Mouse (Mus musculus): ENCODE results near the gene Gak. TPM values are rescaled to one million over a fixed set of nuclear protein-coding genes. Genes with fewer than 3 reads are reported as not detected.
A peak's percentile ranks its signal among the peaks of the same experiment; 100 is the strongest.

The Gak gene
- polyA plus RNA-seq, 1 experiment from 2014 or later: 55.9 TPM

DNA sequence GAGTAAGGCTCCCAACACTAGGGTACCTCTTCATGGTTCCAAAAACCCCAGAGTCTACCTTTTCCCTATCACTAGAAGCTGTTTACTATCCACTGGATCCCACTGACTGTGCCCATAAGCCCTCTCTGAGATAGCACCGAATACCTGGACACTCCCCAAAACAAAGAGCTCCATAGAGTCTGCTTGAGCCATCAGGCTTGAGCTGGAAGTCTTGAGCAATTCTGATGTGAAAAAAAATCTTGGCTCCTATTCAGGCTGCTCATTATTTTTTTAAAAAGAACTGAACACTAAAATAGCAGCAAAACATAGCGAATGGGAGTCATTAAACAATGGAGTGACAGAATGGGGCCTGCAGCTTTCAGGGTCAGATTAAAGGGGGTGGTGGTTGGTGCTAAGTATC, 62.5 kb downstream of the Gak start:
- WGBS: 97% methylated on average over 2 of the region's 2 CpGs

DNA sequence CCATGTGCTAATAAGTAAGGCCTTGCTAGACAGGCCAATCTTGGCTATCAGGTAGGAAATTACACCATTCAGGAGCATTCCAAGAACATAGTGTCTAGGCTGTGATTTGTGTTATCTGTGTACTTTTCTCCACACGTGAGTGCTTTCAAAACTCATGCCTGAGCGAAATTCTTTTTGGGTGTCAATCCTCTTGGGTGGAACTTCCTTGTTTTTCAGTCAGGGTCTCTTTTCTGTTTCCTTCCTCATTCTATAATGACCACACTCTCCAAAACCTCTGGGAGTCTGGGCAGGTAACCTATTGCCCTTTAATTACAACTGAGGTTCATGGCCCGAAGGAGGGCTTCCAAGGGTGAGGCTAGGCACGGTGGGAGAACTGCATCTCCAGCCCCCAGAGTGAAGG, 63.0 kb downstream of the Gak start:
- no peak for ATAC-seq
- Histone ChIP-seq H3K27me3 (ENCODE audit: control insufficient read depth, insufficient read depth, low read depth, low read length) (no peaks in the 10 kb centered on the region), H3K36me3 (ENCODE audit: control insufficient read depth, insufficient read depth, low read length) (peaks cover 35% of the 10 kb centered on the region), H3K4me1 (ENCODE audit: control insufficient read depth, insufficient read depth, low read length) (no peaks in the 10 kb centered on the region), H3K4me2 (ENCODE audit: low read length) (no peak overlapping the region), H3K4me3 (ENCODE audit: low read depth, low read length) (no peak overlapping the region), H3K27ac (ENCODE audit: low read length) (no peak overlapping the region), H3K9ac (ENCODE audit: low read depth, low read length) (no peak overlapping the region), H3K9me3 (replicated peaks; ENCODE audit: control insufficient read depth, low read length, poor library complexity, severe bottlenecking) (no peaks in the 10 kb centered on the region)
- WGBS: 93% methylated on average over 4 of the region's 4 CpGs

More for the DNA sequence above, 62.5 kb downstream of the Gak start:
- Histone ChIP-seq H3K4me1 (ENCODE audit: control insufficient read depth, insufficient read depth, low read length) (no peaks in the 10 kb centered on the region), H3K36me3 (ENCODE audit: control insufficient read depth, insufficient read depth, low read length) (peaks cover 40% of the 10 kb centered on the region), H3K4me2 (ENCODE audit: low read length) (no peak overlapping the region), H3K9me3 (replicated peaks; ENCODE audit: control insufficient read depth, low read length, poor library complexity, severe bottlenecking) (no peaks in the 10 kb centered on the region), H3K27ac (ENCODE audit: low read length) (no peak overlapping the region), H3K9ac (ENCODE audit: low read depth, low read length) (no peak overlapping the region), H3K4me3 (ENCODE audit: low read depth, low read length) (no peak overlapping the region), H3K27me3 (ENCODE audit: control insufficient read depth, insufficient read depth, low read depth, low read length) (no peaks in the 10 kb centered on the region)
- ATAC-seq: no peak

DNA sequence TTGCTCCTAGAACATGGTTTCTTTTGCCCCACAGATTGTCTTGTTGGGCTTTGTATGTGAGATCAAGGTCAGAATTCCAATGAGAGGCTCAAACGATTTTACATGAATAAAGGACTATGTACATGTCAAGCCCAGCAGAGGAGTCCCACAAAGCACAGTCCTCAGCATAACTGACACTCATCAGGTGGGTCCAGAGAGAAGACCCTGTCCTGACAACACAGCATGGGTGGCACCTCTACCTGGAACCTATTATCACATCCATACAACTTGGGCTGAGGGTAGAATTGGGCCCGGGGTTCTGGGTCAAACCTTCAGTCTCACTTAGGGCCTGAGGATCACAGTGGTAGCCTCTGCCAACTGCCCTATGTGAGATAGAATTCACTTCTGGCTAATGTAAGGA, 64.2 kb downstream of the Gak start:
- Histone ChIP-seq H3K4me2 (ENCODE audit: low read length) (no peak overlapping the region), H3K4me3 (ENCODE audit: low read depth, low read length) (no peak overlapping the region), H3K36me3 (ENCODE audit: control insufficient read depth, insufficient read depth, low read length) (peaks cover 30% of the 10 kb centered on the region), H3K9me3 (replicated peaks; ENCODE audit: control insufficient read depth, low read length, poor library complexity, severe bottlenecking) (no peaks in the 10 kb centered on the region), H3K27me3 (ENCODE audit: control insufficient read depth, insufficient read depth, low read depth, low read length) (no peaks in the 10 kb centered on the region), H3K9ac (ENCODE audit: low read depth, low read length) (no peak overlapping the region), H3K4me1 (ENCODE audit: control insufficient read depth, insufficient read depth, low read length) (no peaks in the 10 kb centered on the region), H3K27ac (ENCODE audit: low read length) (no peak overlapping the region)
- 99% methylated on average over 2 of the region's 2 CpGs for WGBS
- no peak for ATAC-seq

DNA sequence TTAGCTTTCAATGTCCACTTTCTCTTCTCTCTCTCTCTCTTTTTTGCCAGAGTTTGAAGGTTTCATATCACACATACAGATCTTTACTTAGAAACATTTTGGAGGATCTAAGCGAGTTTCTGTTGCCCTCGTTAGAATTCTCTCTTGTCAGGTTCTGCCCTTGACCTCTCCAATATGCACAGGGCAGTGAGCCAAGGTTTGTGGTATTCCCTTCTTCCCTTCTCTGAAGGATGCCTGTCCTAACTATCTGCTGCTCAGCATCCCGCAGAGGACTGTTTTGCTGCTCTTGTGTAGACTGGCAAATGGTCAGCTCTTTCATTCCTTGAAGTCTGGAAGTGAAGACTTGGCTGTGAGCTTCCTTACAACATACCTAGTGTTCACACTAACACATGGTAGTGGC, 65.2 kb downstream of the Gak start:
- Histone ChIP-seq H3K36me3 (ENCODE audit: control insufficient read depth, insufficient read depth, low read length) (peaks cover 20% of the 10 kb centered on the region), H3K9me3 (replicated peaks; ENCODE audit: control insufficient read depth, low read length, poor library complexity, severe bottlenecking) (no peaks in the 10 kb centered on the region), H3K9ac (ENCODE audit: low read depth, low read length) (no peak overlapping the region), H3K4me3 (ENCODE audit: low read depth, low read length) (no peak overlapping the region), H3K4me2 (ENCODE audit: low read length) (no peak overlapping the region), H3K27me3 (ENCODE audit: control insufficient read depth, insufficient read depth, low read depth, low read length) (no peaks in the 10 kb centered on the region), H3K27ac (ENCODE audit: low read length) (no peak overlapping the region), H3K4me1 (ENCODE audit: control insufficient read depth, insufficient read depth, low read length) (no peaks in the 10 kb centered on the region)
- ATAC-seq: no peak
- 89% methylated on average over 3 of the region's 3 CpGs for WGBS

DNA sequence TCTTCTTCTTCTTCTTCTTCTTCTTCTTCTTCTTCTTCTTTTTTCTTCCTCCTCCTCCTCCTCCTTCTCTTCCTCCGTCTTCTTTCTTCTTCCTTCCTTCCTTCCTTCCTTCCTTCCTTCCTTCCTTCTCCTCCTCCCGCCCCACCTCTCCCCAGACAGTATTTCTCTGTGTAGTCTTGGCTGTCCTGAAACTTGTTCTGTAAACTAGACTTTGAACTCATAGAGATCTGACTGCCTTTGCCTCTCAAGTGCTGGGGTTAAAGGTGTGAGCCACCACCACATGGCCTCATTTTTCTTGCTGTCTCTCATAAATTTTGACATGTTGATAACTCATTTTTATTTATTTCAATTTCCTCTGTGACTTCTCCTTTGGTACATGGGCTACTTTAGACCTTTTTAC, 67.1 kb downstream of the Gak start:
- WGBS: 88% methylated on average over 2 of the region's 2 CpGs
- Histone ChIP-seq H3K27ac (ENCODE audit: low read length) (no peak overlapping the region), H3K4me3 (ENCODE audit: low read depth, low read length) (no peak overlapping the region), H3K9me3 (replicated peaks; ENCODE audit: control insufficient read depth, low read length, poor library complexity, severe bottlenecking) (no peaks in the 10 kb centered on the region), H3K27me3 (ENCODE audit: control insufficient read depth, insufficient read depth, low read depth, low read length) (no peaks in the 10 kb centered on the region), H3K9ac (ENCODE audit: low read depth, low read length) (no peak overlapping the region), H3K4me1 (ENCODE audit: control insufficient read depth, insufficient read depth, low read length) (no peaks in the 10 kb centered on the region), H3K4me2 (ENCODE audit: low read length) (no peak overlapping the region), H3K36me3 (ENCODE audit: control insufficient read depth, insufficient read depth, low read length) (peaks cover 2% of the 10 kb centered on the region; the same call in 1 of the 2 replicates)
- no peak for ATAC-seq

DNA sequence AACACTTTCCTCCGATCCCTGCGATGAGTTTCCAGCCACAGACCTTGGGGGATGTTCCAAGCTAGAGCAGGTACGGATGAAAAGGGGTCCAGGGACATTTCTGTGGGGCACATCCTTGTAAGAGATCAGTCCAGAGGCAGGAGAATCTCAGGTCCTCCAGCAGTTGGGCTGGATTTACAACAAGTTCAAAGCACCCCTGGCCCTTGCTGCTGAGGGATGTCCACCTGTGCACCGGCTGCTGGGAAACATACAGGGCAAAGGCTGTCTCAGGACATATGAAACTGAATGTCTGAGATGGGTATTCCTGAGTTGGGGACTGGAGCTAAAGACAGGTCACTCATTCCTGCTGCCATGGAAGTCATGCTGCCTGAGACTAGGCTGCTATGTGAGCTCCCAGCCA, 72.6 kb downstream of the Gak start:
- Histone ChIP-seq H3K9me3 (replicated peaks; ENCODE audit: control insufficient read depth, low read length, poor library complexity, severe bottlenecking) (no peaks in the 10 kb centered on the region), H3K9ac (ENCODE audit: low read depth, low read length) (no peak overlapping the region), H3K4me3 (ENCODE audit: low read depth, low read length) (no peak overlapping the region), H3K4me1 (ENCODE audit: control insufficient read depth, insufficient read depth, low read length) (no peaks in the 10 kb centered on the region), H3K27me3 (ENCODE audit: control insufficient read depth, insufficient read depth, low read depth, low read length) (no peaks in the 10 kb centered on the region), H3K36me3 (ENCODE audit: control insufficient read depth, insufficient read depth, low read length) (no peaks in the 10 kb centered on the region), H3K27ac (ENCODE audit: low read length) (no peak overlapping the region), H3K4me2 (ENCODE audit: low read length) (no peak overlapping the region)
- 83% methylated on average over 4 of the region's 4 CpGs for WGBS
- ATAC-seq: no peak

DNA sequence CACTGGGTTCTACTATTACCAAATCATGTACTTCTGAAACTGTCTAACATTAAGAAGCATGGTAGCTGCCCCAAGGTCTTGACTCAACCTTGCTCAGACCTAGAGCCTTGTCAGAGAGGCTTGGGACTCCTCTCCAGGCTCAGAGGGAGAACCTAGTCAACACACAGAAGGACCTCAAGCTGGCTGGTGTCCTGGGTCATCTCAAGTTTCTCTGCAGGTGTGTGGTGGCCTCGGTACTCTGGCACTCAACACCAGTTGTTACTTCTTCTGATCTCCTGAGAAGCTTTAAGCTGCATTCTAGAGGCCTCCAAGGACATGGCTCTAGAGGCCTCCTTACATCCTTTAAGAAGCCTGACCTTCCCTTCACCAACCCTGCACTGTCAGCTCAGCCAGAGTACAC, 75.5 kb downstream of the Gak start:
- H3K9me3 ChIP-seq (replicated peaks; ENCODE audit: control insufficient read depth, low read length, poor library complexity, severe bottlenecking): no peaks in the 10 kb centered on the region
- no peaks in the 10 kb centered on the region; the same call in 1 of the 2 replicates for H3K4me1 ChIP-seq (ENCODE audit: control insufficient read depth, insufficient read depth, low read length)
- no peak overlapping the region for H3K27ac ChIP-seq (ENCODE audit: low read length)
- 66% methylated on average over 1 of the region's 1 CpGs for WGBS
- H3K27me3 ChIP-seq (ENCODE audit: control insufficient read depth, insufficient read depth, low read depth, low read length): no peaks in the 10 kb centered on the region
- H3K4me3 ChIP-seq (ENCODE audit: low read depth, low read length): no peak overlapping the region
- no peak for ATAC-seq
- H3K36me3 ChIP-seq (ENCODE audit: control insufficient read depth, insufficient read depth, low read length): no peaks in the 10 kb centered on the region
- H3K4me2 ChIP-seq (ENCODE audit: low read length): no peak overlapping the region
- no peak overlapping the region for H3K9ac ChIP-seq (ENCODE audit: low read depth, low read length)

DNA sequence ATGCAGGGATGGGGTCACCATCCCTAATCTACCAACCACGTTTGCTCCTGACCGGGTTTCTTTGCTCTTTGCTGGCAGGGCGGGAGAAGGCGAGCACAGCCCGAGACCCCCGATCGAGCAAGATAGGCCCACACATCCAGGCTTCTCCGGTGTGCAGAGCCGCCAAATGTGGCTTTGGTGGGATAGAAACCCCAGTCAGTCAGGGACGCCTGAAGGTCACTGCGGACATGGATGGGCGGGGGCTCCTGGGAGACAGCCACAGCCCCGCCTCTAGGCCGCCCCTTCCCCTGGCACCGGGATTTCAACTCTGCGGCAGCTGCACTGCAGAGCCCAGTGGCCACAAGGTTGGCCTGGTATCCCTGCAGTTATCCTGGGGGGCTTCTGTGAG, 79.4 kb downstream of the Gak start:
- H3K4me2 ChIP-seq (ENCODE audit: low read length): peak overlapping the region; percentile 63
- ATAC-seq: peak; percentile 64
- peak overlapping the region; percentile 86 for H3K27ac ChIP-seq (ENCODE audit: low read length)
- H3K4me3 ChIP-seq (ENCODE audit: low read depth, low read length): peak overlapping the region; percentile 46
- H3K9ac ChIP-seq (ENCODE audit: low read depth, low read length): peak overlapping the region; percentile 82
- H3K27me3 ChIP-seq (ENCODE audit: control insufficient read depth, insufficient read depth, low read depth, low read length): no peaks in the 10 kb centered on the region
- no peaks in the 10 kb centered on the region for H3K9me3 ChIP-seq (replicated peaks; ENCODE audit: control insufficient read depth, low read length, poor library complexity, severe bottlenecking)
- H3K4me1 ChIP-seq (ENCODE audit: control insufficient read depth, insufficient read depth, low read length): peaks cover 4% of the 10 kb centered on the region
- WGBS: under 1% methylated on average over 16 of the region's 16 CpGs
- peaks cover 5% of the 10 kb centered on the region; the same call in 1 of the 2 replicates for H3K36me3 ChIP-seq (ENCODE audit: control insufficient read depth, insufficient read depth, low read length)

DNA sequence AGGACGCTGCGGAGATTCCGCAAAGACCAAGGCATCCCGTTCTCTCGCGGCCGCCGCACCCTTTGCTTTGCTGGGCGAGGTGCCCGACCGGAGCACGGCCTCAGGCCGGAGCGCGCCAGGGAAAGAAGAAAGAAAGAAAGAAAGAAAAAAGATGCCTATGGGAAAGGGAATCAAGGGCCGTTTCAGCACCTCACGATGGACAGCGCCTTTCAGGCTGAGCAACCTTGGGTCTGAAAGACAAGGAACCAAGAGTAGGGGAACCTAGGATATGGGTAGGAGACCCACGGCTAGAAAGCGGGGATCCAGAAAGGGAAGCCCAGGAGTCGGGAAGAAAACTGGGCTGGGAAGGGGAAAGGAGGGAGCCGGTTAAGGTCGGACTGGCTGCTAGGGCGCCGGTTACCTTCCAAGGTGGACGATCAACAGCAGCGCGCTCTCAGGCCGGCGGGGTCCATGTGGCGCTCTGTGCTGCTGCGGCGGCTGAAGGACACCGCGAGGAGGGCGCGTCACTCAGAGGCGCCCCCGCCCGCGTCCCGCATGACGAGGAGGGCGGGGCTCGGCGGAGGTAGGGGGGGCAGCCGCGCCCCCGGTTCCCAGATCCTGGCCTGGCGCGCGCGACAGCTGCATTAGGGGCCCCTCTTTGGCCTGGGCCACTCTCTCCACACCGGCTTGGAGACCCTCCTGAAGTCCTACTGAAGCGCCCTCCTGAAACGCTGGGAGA, 79.9 kb downstream of the Gak start, which contains the start of gene Cplx1:
Gene Cplx1, minus strand, starts transcription at position 536 of the 718 bp plus-strand sequence.
- Histone ChIP-seq H3K9me3 (replicated peaks; ENCODE audit: control insufficient read depth, low read length, poor library complexity, severe bottlenecking) (no peaks in the 10 kb centered on the region), H3K27me3 (ENCODE audit: control insufficient read depth, insufficient read depth, low read depth, low read length) (no peaks in the 10 kb centered on the region), H3K36me3 (ENCODE audit: control insufficient read depth, insufficient read depth, low read length) (peaks cover 5% of the 10 kb centered on the region; the same call in 1 of the 2 replicates), H3K9ac (ENCODE audit: low read depth, low read length) (peak within 1 kb of the TSS; percentile 82), H3K27ac (ENCODE audit: low read length) (peak within 1 kb of the TSS; percentile 86), H3K4me2 (ENCODE audit: low read length) (peak within 1 kb of the TSS; percentile 63), H3K4me3 (ENCODE audit: low read depth, low read length) (peak within 1 kb of the TSS; percentile 46), H3K4me1 (ENCODE audit: control insufficient read depth, insufficient read depth, low read length) (peaks cover 4% of the 10 kb centered on the region)
- under 1% methylated on average over 55 of the region's 56 CpGs for WGBS
- peak; percentile 94 for ATAC-seq

Data from midbrain, embryonic 16.5 days (tissue).